Mouse (Mus musculus): Measurements from ENCODE around the gene Tnmd. TPM values are rescaled to one million over a fixed set of nuclear protein-coding genes. Genes with fewer than 3 reads are reported as not detected.

The Tnmd gene
- 0.28 and 2.2 TPM in 2 replicates for polyA plus RNA-seq (2012; rRNA removed)

DNA sequence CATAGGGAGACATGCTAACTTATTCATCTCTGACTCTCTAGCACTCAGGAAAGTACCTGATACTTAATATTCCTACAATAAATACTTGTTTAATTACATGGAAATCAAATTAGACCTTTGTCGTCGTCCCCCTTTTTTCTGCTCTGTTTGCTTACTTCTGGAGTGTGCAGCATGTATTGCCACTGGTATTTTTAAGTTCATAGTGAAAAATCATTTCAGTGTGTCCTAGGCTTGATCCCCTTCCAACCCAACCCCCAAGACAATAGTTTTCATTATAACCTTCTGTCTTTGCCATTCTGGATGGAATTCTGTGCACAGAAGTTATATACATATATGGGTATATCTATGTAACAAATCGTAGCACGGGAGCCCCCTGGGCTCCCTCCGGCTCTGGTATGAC lies at the start of gene Tnmd:
Tnmd (plus strand) TSS at position 301 of the 400 bp plus-strand sequence.
- no peak for DNase-seq (ENCODE audit: low read depth)
- TF ChIP-seq POLR2A (IDR thresholded peaks at IDR 0.05; ENCODE audit: borderline replicate concordance, extremely low read depth, insufficient read depth, insufficient read length, poor library complexity, severe bottlenecking) (no peak), CTCF (IDR thresholded peaks at IDR 0.05; ENCODE audit: borderline replicate concordance, extremely low read depth, insufficient read depth, insufficient read length) (no peak)

DNA sequence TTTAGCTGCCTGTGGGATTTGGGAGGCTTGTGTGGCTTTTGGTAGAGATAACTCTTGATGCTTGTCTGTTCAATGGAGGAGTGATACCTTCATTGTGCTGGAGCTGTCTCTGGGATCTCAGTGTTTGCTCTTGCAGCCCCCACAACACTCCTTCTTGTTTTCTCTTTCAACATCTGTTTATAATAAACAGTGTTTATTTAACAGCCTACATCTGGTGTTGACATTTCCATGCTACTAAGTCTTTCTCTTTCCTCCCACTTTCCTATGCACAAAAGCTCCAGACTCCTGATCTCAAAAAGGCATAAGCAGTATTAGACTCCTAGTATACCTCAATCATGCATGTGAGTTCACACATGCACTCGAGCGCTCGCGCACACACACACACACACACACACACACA lies 2.9 kb downstream of the Tnmd start:
- no peak for DNase-seq (ENCODE audit: low read depth)
- no peak for TF ChIP-seq CTCF (IDR thresholded peaks at IDR 0.05; ENCODE audit: borderline replicate concordance, extremely low read depth, insufficient read depth, insufficient read length)
- TF ChIP-seq POLR2A (IDR thresholded peaks at IDR 0.05; ENCODE audit: borderline replicate concordance, extremely low read depth, insufficient read depth, insufficient read length, poor library complexity, severe bottlenecking): no peak

DNA sequence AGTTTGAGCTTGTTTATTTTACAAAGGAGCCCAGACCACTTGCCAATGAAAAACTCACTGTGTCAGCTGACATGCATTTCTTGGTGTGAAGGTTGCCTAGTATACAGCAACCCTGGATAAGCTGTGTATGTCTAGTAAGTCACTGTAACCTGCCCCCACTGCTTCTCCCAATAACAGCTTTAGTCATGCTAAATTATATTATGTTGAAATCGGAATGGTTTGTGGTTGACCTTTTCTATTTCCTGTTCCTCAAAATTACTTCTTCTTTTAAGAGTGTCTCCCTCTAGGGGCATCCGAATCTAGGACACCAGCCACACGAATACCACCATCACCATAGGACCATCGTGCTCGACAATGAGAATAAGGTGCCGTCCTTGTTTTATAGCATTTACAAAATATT lies 19.0 kb downstream of the Tnmd start:
- TF ChIP-seq CTCF (IDR thresholded peaks at IDR 0.05; ENCODE audit: borderline replicate concordance, extremely low read depth, insufficient read depth, insufficient read length): no peak
- TF ChIP-seq POLR2A (IDR thresholded peaks at IDR 0.05; ENCODE audit: borderline replicate concordance, extremely low read depth, insufficient read depth, insufficient read length, poor library complexity, severe bottlenecking): no peak
- DNase-seq (ENCODE audit: low read depth): no peak

DNA sequence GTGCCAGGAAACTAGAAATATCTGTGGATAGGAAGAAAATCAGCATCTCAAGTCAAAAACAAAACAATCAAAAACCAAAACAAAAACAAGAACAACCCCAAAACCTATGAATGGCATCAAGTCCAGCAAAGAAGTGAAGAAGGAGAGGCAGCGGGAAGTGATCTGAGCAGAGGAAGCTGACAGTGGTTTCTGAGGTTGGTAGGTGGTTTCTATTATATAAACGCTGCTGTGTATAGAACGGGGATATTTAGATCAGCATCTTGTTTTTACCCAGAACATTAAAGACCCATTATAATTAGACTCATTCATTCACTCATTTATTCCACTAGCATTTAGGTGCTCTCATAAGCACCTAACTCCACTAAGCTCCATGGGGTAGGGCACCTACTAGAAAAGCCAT lies 36.5 kb downstream of the Tnmd start:
- no peak for DNase-seq (ENCODE audit: low read depth)
- TF ChIP-seq CTCF (IDR thresholded peaks at IDR 0.05; ENCODE audit: borderline replicate concordance, extremely low read depth, insufficient read depth, insufficient read length): no peak
- no peak for TF ChIP-seq POLR2A (IDR thresholded peaks at IDR 0.05; ENCODE audit: borderline replicate concordance, extremely low read depth, insufficient read depth, insufficient read length, poor library complexity, severe bottlenecking)

DNA sequence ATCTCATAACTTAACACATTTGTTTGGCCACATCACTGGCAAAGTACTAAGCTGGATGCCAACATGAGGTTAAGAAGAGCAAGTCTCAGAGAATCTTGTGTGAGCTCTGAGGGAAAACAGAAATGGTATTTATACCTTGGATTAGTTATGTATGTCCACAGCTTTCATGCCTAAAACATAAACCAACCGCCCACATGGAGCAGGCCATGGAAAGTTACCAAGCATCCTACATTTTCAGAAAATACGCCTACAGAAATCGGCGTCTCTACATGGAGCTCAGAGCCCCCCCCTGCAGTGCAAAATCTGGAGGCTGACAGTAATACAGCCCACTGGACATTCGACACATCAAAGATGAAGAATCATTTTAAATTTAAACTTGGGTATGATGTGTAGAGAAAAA lies 37.3 kb downstream of the Tnmd start:
- no peak for DNase-seq (ENCODE audit: low read depth)
- TF ChIP-seq CTCF (IDR thresholded peaks at IDR 0.05; ENCODE audit: borderline replicate concordance, extremely low read depth, insufficient read depth, insufficient read length) (no peak), POLR2A (IDR thresholded peaks at IDR 0.05; ENCODE audit: borderline replicate concordance, extremely low read depth, insufficient read depth, insufficient read length, poor library complexity, severe bottlenecking) (no peak)

DNA sequence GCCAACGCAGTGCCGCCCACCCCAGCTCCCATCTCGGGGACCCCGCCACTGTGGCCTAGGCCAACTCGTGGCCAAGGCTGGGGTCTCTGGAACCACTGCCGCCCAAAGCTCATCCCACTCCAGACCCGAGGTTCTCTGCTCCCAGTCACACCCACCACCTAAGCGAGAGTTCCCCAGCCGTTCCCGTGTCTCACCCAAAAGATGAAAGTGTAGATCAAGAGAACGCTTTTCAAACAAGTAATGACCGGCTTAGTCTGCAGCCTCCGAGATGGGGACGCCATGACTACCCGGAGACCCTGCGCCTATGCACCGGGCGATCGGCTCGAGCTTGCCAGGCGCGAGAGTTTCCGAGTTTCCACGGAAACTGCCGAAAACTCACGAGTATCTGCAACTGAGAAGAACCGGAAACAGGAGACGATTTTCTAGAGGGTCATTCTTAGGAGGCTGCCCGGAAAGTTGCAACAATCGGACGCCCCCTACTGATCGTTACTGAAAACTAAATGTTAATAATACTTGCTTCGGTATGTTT lies 47.3 kb downstream of the Tnmd start, which contains the start of gene Tspan6:
Tspan6 (minus strand) TSS at position 416 of the 529 bp plus-strand sequence.
- peak; percentile 97 for DNase-seq (ENCODE audit: low read depth)
- TF ChIP-seq CTCF (IDR thresholded peaks at IDR 0.05; ENCODE audit: borderline replicate concordance, extremely low read depth, insufficient read depth, insufficient read length): peak; percentile 43; the same call in 1 of the 2 replicates
- TF ChIP-seq POLR2A (IDR thresholded peaks at IDR 0.05; ENCODE audit: borderline replicate concordance, extremely low read depth, insufficient read depth, insufficient read length, poor library complexity, severe bottlenecking): peak; percentile 43; the same call in 1 of the 2 replicates

DNA sequence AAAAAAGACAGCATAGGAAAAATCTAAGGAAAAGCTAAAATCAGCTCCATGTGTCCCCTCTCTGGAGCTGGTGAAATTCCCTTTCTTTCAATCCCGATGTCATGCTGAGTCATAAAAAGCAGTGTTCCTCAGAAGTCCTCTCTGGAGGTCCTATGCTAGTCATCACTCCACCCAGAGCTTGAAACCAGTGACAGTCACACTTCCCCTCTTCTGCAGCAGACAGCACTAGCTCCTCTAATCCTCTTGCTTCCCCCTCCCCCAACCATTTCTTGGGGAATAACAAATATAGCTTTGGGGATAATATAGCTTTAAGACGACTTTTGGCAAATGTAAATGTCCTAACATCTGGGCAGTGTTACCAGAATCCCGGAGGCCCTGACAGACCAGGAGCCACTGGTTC lies 57.5 kb downstream of the Tnmd start, which contains the start of gene Srpx2:
Srpx2 (plus strand) TSS at position 166 of the 400 bp plus-strand sequence.
- DNase-seq (ENCODE audit: low read depth): no peak
- no peak for TF ChIP-seq CTCF (IDR thresholded peaks at IDR 0.05; ENCODE audit: borderline replicate concordance, extremely low read depth, insufficient read depth, insufficient read length)
- no peak for TF ChIP-seq POLR2A (IDR thresholded peaks at IDR 0.05; ENCODE audit: borderline replicate concordance, extremely low read depth, insufficient read depth, insufficient read length, poor library complexity, severe bottlenecking)

DNA sequence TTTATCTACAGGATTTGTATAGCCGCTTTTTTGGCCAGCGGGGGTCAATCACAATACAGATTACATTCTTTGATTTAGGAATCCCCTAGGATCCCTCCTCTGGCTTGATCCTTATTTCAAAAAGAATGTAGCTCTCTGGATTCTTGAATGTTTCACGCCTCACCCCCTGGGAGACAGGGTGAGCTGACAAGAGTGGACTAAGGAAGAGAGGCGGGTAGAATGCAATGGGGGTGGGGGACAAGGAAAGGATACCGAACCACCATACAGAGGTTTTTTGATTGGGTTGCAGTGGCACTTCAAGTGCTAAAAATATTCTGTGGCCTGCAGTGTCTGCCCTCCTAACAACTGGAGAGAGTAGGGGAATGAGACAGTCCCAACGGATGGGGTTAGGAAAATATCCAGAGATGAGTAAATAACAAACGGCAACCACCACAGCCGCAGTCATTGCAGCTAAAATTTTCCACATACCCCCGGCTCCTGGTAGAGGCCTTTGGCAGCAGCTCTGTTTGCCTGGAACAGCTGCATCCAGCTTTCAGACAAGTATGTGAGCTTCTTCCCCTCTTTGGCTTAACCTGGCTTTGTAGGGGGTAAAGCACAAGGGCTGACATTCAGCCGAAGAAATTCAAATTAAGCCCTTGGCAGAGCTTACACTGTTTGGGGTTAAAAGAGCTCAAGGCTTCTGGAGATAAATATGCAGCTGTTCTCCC lies 60.8 kb downstream of the Tnmd start:
- peak; percentile 17 for DNase-seq (ENCODE audit: low read depth)
- no peak for TF ChIP-seq POLR2A (IDR thresholded peaks at IDR 0.05; ENCODE audit: borderline replicate concordance, extremely low read depth, insufficient read depth, insufficient read length, poor library complexity, severe bottlenecking)
- TF ChIP-seq CTCF (IDR thresholded peaks at IDR 0.05; ENCODE audit: borderline replicate concordance, extremely low read depth, insufficient read depth, insufficient read length): no peak

DNA sequence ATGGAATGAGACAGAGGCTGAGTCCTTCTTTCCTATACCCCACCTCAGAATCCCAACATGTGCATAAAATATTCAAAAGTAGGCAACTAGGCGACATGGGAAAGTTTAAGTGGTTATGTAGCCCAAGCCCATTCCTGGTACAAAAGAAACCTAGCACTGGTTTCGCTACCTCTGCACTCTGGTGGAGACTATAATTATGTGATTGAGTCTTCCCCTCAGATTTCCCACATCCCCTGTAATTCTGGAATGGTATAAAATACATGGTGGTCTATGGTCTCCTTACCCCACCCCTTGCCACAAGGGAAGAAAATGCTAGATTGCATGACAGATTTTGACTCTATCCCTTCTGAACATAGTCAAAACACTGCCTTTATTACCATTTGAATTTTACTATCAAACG lies 62.2 kb downstream of the Tnmd start:
- TF ChIP-seq CTCF (IDR thresholded peaks at IDR 0.05; ENCODE audit: borderline replicate concordance, extremely low read depth, insufficient read depth, insufficient read length): no peak
- TF ChIP-seq POLR2A (IDR thresholded peaks at IDR 0.05; ENCODE audit: borderline replicate concordance, extremely low read depth, insufficient read depth, insufficient read length, poor library complexity, severe bottlenecking): no peak
- no peak for DNase-seq (ENCODE audit: low read depth)

DNA sequence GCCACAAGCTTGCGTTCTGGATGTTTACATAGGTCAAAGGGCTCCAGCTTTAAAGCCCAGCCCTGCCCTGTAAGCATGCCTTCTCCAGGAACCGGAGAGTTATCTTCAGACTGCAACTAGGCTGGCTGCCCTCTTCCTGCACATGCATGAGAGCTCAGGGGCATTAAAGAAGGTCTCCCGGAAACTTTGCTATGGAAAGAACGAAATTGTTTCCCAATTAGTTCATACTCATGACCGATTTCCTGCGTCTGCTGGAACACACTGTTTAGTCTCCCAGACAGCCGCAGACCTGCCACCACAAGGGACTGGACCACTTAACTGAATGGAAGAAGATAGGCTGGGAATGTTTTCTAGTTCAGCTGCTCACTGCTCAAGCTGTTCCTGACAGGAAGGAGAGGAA lies 63.4 kb downstream of the Tnmd start:
- no peak for DNase-seq (ENCODE audit: low read depth)
- no peak for TF ChIP-seq CTCF (IDR thresholded peaks at IDR 0.05; ENCODE audit: borderline replicate concordance, extremely low read depth, insufficient read depth, insufficient read length)

Other genes with a start within 250 kb of the Tnmd start
- gene Pcdh19, start 162.0 kb upstream of the Tnmd start, polyA plus RNA-seq (2012; rRNA removed): 15.2 and 24.4 TPM in 2 replicates
- 125 and 129 TPM in 2 replicates for gene Tspan6, start 47.4 kb downstream of the Tnmd start, polyA plus RNA-seq (2012; rRNA removed)
- gene Srpx2, start 57.4 kb downstream of the Tnmd start, polyA plus RNA-seq (2012; rRNA removed): 0.66 and 2.1 TPM in 2 replicates
- gene Sytl4, start 130.8 kb downstream of the Tnmd start, polyA plus RNA-seq (2012; rRNA removed): 0.47 and 0.77 TPM in 2 replicates
- 80.8 and 84.3 TPM in 2 replicates for gene Cstf2, start 208.2 kb downstream of the Tnmd start, polyA plus RNA-seq (2012; rRNA removed)

Measured in brain, embryonic 14.5 days (tissue).